ENCODE assay signal across 24 mouse cellular contexts in genomic region chr12:36748345-36748744, GRCm38 (mm10).
A peak's percentile ranks its signal among the peaks of the same experiment; 100 is the strongest.
DNase-seq lines count a peak whose midpoint lies in the region; ATAC-seq and TF ChIP-seq lines count a peak whose summit lies in the region.
"Had no signal": no experiment of that assay in that cellular context is flagged by ENCODE, and none has a peak within 500 bp of the region (broad histone marks: within the 10 kb centered on the region; RNA-seq: fewer than 3 reads in every experiment).

No protein-coding gene starts in this region.

- H3K27me3 ChIP-seq in liver, embryonic 14.5 days (ENCODE audit: control insufficient read depth, insufficient read depth, low read length) = no peaks in the 10 kb centered on the region
- no peaks in the 10 kb centered on the region for H3K27me3 ChIP-seq in liver, embryonic 12.5 days (replicated peaks)
- no peaks in the 10 kb centered on the region for H3K27me3 ChIP-seq in MEL (ENCODE audit: control insufficient read depth in 1 of 2, insufficient read depth in 2 of 2, low read length in 2 of 2)
- no peaks in the 10 kb centered on the region for H3K27me3 ChIP-seq in forebrain, embryonic 16.5 days (replicated peaks; ENCODE audit: control insufficient read depth, insufficient read depth, low read length)
- H3K27me3 ChIP-seq: embryonic facial prominence, embryonic 13.5 days; embryonic facial prominence, embryonic 15.5 days; forebrain, embryonic 12.5 days had no signal

- intact Hi-C loops in gastrocnemius, adult 2 months (cut with DNase I) = no loop called here

- peak in 1 of 3 experiments; percentile 5 for DNase-seq in liver, embryonic 14.5 days (ENCODE audit: low read depth in 3 of 3, low spot score in 3 of 3)
- DNase-seq in MEL (ENCODE audit: low read depth, low spot score) (peak; percentile 3), MEL-GATA-1-ER (ENCODE audit: extremely low read depth, low read depth) (peak; percentile 12)
- DNase-seq in gastrocnemius, adult 2 months = no peak
- DNase-seq: adrenal gland, adult 2 months; adrenal gland, postnatal 10 days; adrenal gland, postnatal 25 days; cerebellum, adult 11 months; cerebellum, adult 18-20 months; cerebellum, adult 9-10 months; cerebellum, postnatal 10 days; cerebellum, postnatal 25 days; embryo, embryonic 11 days; forebrain, postnatal 0 days had no signal

- TF ChIP-seq RAD21 in MEL (IDR thresholded peaks at IDR 0.05; ENCODE audit: low read depth, low read length) = no peak

- H3K4me1 ChIP-seq in liver, embryonic 14.5 days (replicated peaks; ENCODE audit: control insufficient read depth in 2 of 2, insufficient read depth in 2 of 2, low read length in 1 of 2) = no peaks in the 10 kb centered on the region
- no peaks in the 10 kb centered on the region for H3K4me1 ChIP-seq in liver, embryonic 12.5 days
- no peaks in the 10 kb centered on the region for H3K4me1 ChIP-seq in MEL (ENCODE audit: control insufficient read depth in 1 of 2, insufficient read depth in 2 of 2, low read length in 2 of 2)
- no peaks in the 10 kb centered on the region for H3K4me1 ChIP-seq in forebrain, embryonic 16.5 days (replicated peaks; ENCODE audit: control insufficient read depth, insufficient read depth, low read length)
- H3K4me1 ChIP-seq: embryonic facial prominence, embryonic 13.5 days; embryonic facial prominence, embryonic 15.5 days; forebrain, embryonic 10.5 days; forebrain, embryonic 12.5 days had no signal

- H3K4me2 ChIP-seq in liver, embryonic 14.5 days (ENCODE audit: low read depth) = no peak overlapping the region
- H3K4me2 ChIP-seq in liver, embryonic 12.5 days = no peak overlapping the region
- no peak overlapping the region for H3K4me2 ChIP-seq in forebrain, embryonic 16.5 days (ENCODE audit: low read length)
- H3K4me2 ChIP-seq: embryonic facial prominence, embryonic 13.5 days; embryonic facial prominence, embryonic 15.5 days; forebrain, embryonic 12.5 days had no signal

- peak; percentile 47 for TF ChIP-seq EP300 in liver, embryonic 14.5 days (IDR thresholded peaks at IDR 0.05; ENCODE audit: low read depth)
- TF ChIP-seq EP300 in MEL (IDR thresholded peaks at IDR 0.05; ENCODE audit: low read depth in 1 of 2, low read length in 2 of 2) = no peak

- no peak overlapping the region for H3K27ac ChIP-seq in liver, embryonic 14.5 days
- no peak overlapping the region for H3K27ac ChIP-seq in liver, embryonic 12.5 days
- H3K27ac ChIP-seq in MEL (ENCODE audit: control insufficient read depth, low read depth, low read length) = no peak overlapping the region
- H3K27ac ChIP-seq in forebrain, embryonic 16.5 days (ENCODE audit: low read length) = no peak overlapping the region
- H3K27ac ChIP-seq in gastrocnemius, adult 2 months = no peak overlapping the region
- H3K27ac ChIP-seq: embryonic facial prominence, embryonic 13.5 days; embryonic facial prominence, embryonic 15.5 days; forebrain, embryonic 10.5 days; forebrain, embryonic 12.5 days had no signal

- no peak for ATAC-seq in liver, embryonic 14.5 days (ENCODE audit: insufficient read depth)
- ATAC-seq in liver, embryonic 12.5 days = no peak
- ATAC-seq in megakaryocyte progenitor cell, adult 5-6 weeks (replicated peaks; ENCODE audit: poor library complexity) = peak; percentile 88
- ATAC-seq in forebrain, embryonic 16.5 days = no peak
- ATAC-seq in inflammation-experienced regulatory T-cells, adult 6 months = no peak
- ATAC-seq: forebrain, embryonic 14.5 days; forebrain, postnatal 0 days had no signal

- no peaks in the 10 kb centered on the region for H3K79me2 ChIP-seq in MEL (ENCODE audit: control insufficient read depth, insufficient read depth, low read length, poor library complexity)

- H3K9me3 ChIP-seq in liver, embryonic 14.5 days (ENCODE audit: control insufficient read depth, low read length) = no peaks in the 10 kb centered on the region
- no peaks in the 10 kb centered on the region for H3K9me3 ChIP-seq in liver, embryonic 12.5 days (replicated peaks)
- no peaks in the 10 kb centered on the region for H3K9me3 ChIP-seq in MEL (replicated peaks; ENCODE audit: insufficient read depth, low read length)
- peaks cover 2% of the 10 kb centered on the region; the same call in 1 of the 2 replicates for H3K9me3 ChIP-seq in forebrain, embryonic 16.5 days (ENCODE audit: control insufficient read depth, low read length)
- H3K9me3 ChIP-seq: embryonic facial prominence, embryonic 15.5 days had no signal

- no peak for TF ChIP-seq POLR2A in MEL (IDR thresholded peaks at IDR 0.05; ENCODE audit: control insufficient read depth in 1 of 2, insufficient read depth in 1 of 2, low read depth in 1 of 2, low read length in 2 of 2, poor library complexity in 1 of 2)

- TF ChIP-seq CTCF in liver, embryonic 14.5 days (IDR thresholded peaks at IDR 0.05; ENCODE audit: low read depth) = no peak
- no peak for TF ChIP-seq CTCF in MEL (IDR thresholded peaks at IDR 0.05 in 2 of 3, conservative IDR thresholded peaks at IDR 0.05 in 1 of 3; ENCODE audit: control insufficient read depth in 1 of 3, insufficient read depth in 1 of 3, low read depth in 2 of 3, low read length in 3 of 3, poor library complexity in 1 of 3, severe bottlenecking in 1 of 3)
- TF ChIP-seq CTCF in gastrocnemius, adult 2 months (IDR thresholded peaks at IDR 0.05) = no peak

- no peak overlapping the region for H3K4me3 ChIP-seq in liver, embryonic 14.5 days (ENCODE audit: insufficient read depth in 1 of 2, low read depth in 2 of 2, low read length in 2 of 2)
- no peak overlapping the region for H3K4me3 ChIP-seq in liver, embryonic 12.5 days
- no peak overlapping the region for H3K4me3 ChIP-seq in MEL (ENCODE audit: control insufficient read depth in 1 of 2, insufficient read depth in 1 of 2, low read depth in 2 of 2, low read length in 2 of 2)
- no peak overlapping the region for H3K4me3 ChIP-seq in forebrain, embryonic 16.5 days (replicated peaks; ENCODE audit: low read length)
- no peak overlapping the region for H3K4me3 ChIP-seq in gastrocnemius, adult 2 months
- H3K4me3 ChIP-seq: embryonic facial prominence, embryonic 13.5 days; embryonic facial prominence, embryonic 15.5 days; erythroblast, embryonic 14.5 days; forebrain, embryonic 10.5 days; forebrain, embryonic 12.5 days had no signal

- H3K36me3 ChIP-seq in liver, embryonic 14.5 days (replicated peaks; ENCODE audit: control insufficient read depth, insufficient read depth, low read depth) = no peaks in the 10 kb centered on the region
- no peaks in the 10 kb centered on the region for H3K36me3 ChIP-seq in liver, embryonic 12.5 days
- no peaks in the 10 kb centered on the region for H3K36me3 ChIP-seq in MEL (ENCODE audit: control insufficient read depth in 1 of 2, insufficient read depth in 2 of 2, low read length in 2 of 2)
- H3K36me3 ChIP-seq in forebrain, embryonic 16.5 days (ENCODE audit: control insufficient read depth, insufficient read depth) = no peaks in the 10 kb centered on the region
- H3K36me3 ChIP-seq: embryonic facial prominence, embryonic 13.5 days; embryonic facial prominence, embryonic 15.5 days; forebrain, embryonic 10.5 days; forebrain, embryonic 12.5 days had no signal

- WGBS in liver, embryonic 14.5 days (ENCODE audit: insufficient replicate concordance) = 14% methylated on average over 1 of the region's 1 CpGs
- WGBS in liver, embryonic 12.5 days (ENCODE audit: insufficient replicate concordance) = 24% methylated on average over 1 of the region's 1 CpGs
- 79% methylated on average over 1 of the region's 1 CpGs for WGBS in forebrain, embryonic 16.5 days

- H3K9ac ChIP-seq in liver, embryonic 14.5 days (replicated peaks) = no peak overlapping the region
- H3K9ac ChIP-seq in liver, embryonic 12.5 days = no peak overlapping the region
- H3K9ac ChIP-seq in MEL (ENCODE audit: control insufficient read depth, low read depth, low read length, poor library complexity, severe bottlenecking) = no peak overlapping the region
- no peak overlapping the region for H3K9ac ChIP-seq in forebrain, embryonic 16.5 days (replicated peaks; ENCODE audit: low read depth, low read length)
- H3K9ac ChIP-seq: embryonic facial prominence, embryonic 13.5 days; embryonic facial prominence, embryonic 15.5 days; forebrain, embryonic 12.5 days; forebrain, postnatal 0 days had no signal

TF ChIP-seq in MEL, 35 proteins besides CTCF, POLR2A, EP300 and RAD21:
- TF ChIP-seq POLR2AphosphoS5 (IDR thresholded peaks at IDR 0.05; ENCODE audit: borderline replicate concordance, low read depth, low read length) = no peak
TF ChIP-seq in MEL: peak in this region for 0.
